Mouse (Mus musculus) CH12.LX (cell line): Measurements from ENCODE around the gene Gnb1l. TPM values are rescaled to one million over a fixed set of nuclear protein-coding genes. Genes with fewer than 3 reads are reported as not detected.

ENCODE experiments used
- DNase-seq: peaks from one replicate; pipeline ENCODE4 v3.0.0-alpha.2; 2013; ENCODE audit errors: extremely low read depth
- H3K27ac ChIP-seq: 2 replicates; pipeline ENCODE4 v1.5.1; 2012; ENCODE audit warnings: low read depth, mild to moderate bottlenecking, control low read depth, moderate library complexity; ENCODE audit not compliant: insufficient read depth
- H3K27me3 ChIP-seq: replicated peaks from 2 replicates; pipeline ENCODE3; 2012; ENCODE audit warnings: inconsistent platforms
- H3K36me3 ChIP-seq, 2 experiments: replicated peaks in 1 of 2; 2 replicates each; pipeline versions ENCODE3 to v1.6.1; 2012; ENCODE audit warnings: inconsistent platforms in 1 of 2, low read length in 1 of 2, mild to moderate bottlenecking in 1 of 2, mixed read lengths in 1 of 2, moderate library complexity in 1 of 2; ENCODE audit not compliant: control insufficient read depth in 1 of 2, insufficient read depth in 1 of 2
- H3K4me1 ChIP-seq, 2 experiments: 2 replicates each; pipeline ENCODE4 v1.6.1; 2012; ENCODE audit warnings: inconsistent platforms in 1 of 2, moderate library complexity in 1 of 2; ENCODE audit not compliant: insufficient read depth in 2 of 2, control insufficient read depth in 1 of 2
- H3K4me2 ChIP-seq: 2 replicates; pipeline ENCODE4 v1.6.1; 2012; ENCODE audit warnings: low read depth, mild to moderate bottlenecking, control low read depth; ENCODE audit not compliant: poor library complexity, insufficient read depth, severe bottlenecking
- H3K4me3 ChIP-seq, 3 experiments: fragments of 150-350 bp in 1 of 3; sonication (generic) in 1 of 3; replicated peaks in 1 of 3; 2 replicates each; pipeline versions ENCODE3 to v1.5.1; 2011 to 2012; ENCODE audit warnings: low read depth in 2 of 3, low read length in 2 of 3, mild to moderate bottlenecking in 2 of 3, moderate library complexity in 2 of 3, control low read depth in 1 of 3, improper control_type of control experiment in 1 of 3, inconsistent platforms in 1 of 3, mixed read lengths in 1 of 3; ENCODE audit not compliant: poor library complexity in 1 of 3
- H3K79me2 ChIP-seq: replicated peaks from 2 replicates; pipeline ENCODE4 v1.6.1; 2012; ENCODE audit warnings: mild to moderate bottlenecking, moderate library complexity; ENCODE audit not compliant: control insufficient read depth, poor library complexity, insufficient read depth, severe bottlenecking; ENCODE audit errors: extremely low read depth
- H3K9ac ChIP-seq: 2 replicates; pipeline ENCODE4 v1.6.1; 2012; ENCODE audit warnings: low read depth, mild to moderate bottlenecking, control low read depth, moderate library complexity; ENCODE audit not compliant: insufficient read depth
- H3K9me3 ChIP-seq: replicated peaks from 2 replicates; pipeline ENCODE3; 2012; ENCODE audit warnings: low read length, inconsistent platforms, mixed read lengths
- CHD1 ChIP-seq: IDR thresholded peaks from 2 replicates; pipeline ENCODE4 v1.6.1; 2012; ENCODE audit warnings: low read depth, low read length, improper control_type of control experiment, inconsistent platforms
- CHD2 ChIP-seq: IDR thresholded peaks from 2 replicates; pipeline ENCODE4 v1.6.1; 2011; ENCODE audit warnings: low read length, improper control_type of control experiment
- CTCF ChIP-seq, 2 experiments: IDR thresholded peaks in 1 of 2; conservative IDR thresholded peaks in 1 of 2; 2 replicates each; pipeline ENCODE4 v1.5.1; 2011 to 2012; ENCODE audit warnings: low read depth in 2 of 2, low read length in 2 of 2, improper control_type of control experiment in 1 of 2, inconsistent platforms in 1 of 2, mild to moderate bottlenecking in 1 of 2, moderate library complexity in 1 of 2
- EP300 ChIP-seq: IDR thresholded peaks from 2 replicates; pipeline ENCODE4 v1.6.1; 2011; ENCODE audit warnings: low read length, improper control_type of control experiment
- GABPA ChIP-seq: IDR thresholded peaks from 2 replicates; pipeline ENCODE4 v1.6.1; 2012; ENCODE audit warnings: low read depth, low read length, improper control_type of control experiment, inconsistent platforms; ENCODE audit not compliant: insufficient replicate concordance
- IRF4 ChIP-seq: IDR thresholded peaks from 2 replicates; pipeline ENCODE4 v1.6.1; 2014; ENCODE audit warnings: low read depth, mild to moderate bottlenecking, inconsistent platforms, low read length, improper control_type of control experiment
- JUND ChIP-seq: conservative IDR thresholded peaks from 2 replicates; pipeline ENCODE4 v1.6.1; 2011; ENCODE audit warnings: low read depth, low read length, improper control_type of control experiment
- MAX ChIP-seq: IDR thresholded peaks from 2 replicates; pipeline ENCODE4 v1.6.1; 2011; ENCODE audit warnings: low read length, improper control_type of control experiment
- MXI1 ChIP-seq: IDR thresholded peaks from 2 replicates; pipeline ENCODE4 v1.6.1; 2011; ENCODE audit warnings: mild to moderate bottlenecking, low read depth, low read length, improper control_type of control experiment
- PAX5 ChIP-seq: IDR thresholded peaks from 2 replicates; pipeline ENCODE4 v1.6.1; 2012; ENCODE audit warnings: low read length, inconsistent platforms, mixed read lengths
- POLR2A ChIP-seq: IDR thresholded peaks from 2 replicates; pipeline ENCODE4 v1.6.1; 2011; ENCODE audit warnings: low read depth, mild to moderate bottlenecking, improper control_type of control experiment, low read length
- RAD21 ChIP-seq: IDR thresholded peaks from 2 replicates; pipeline ENCODE4 v1.6.1; 2011; ENCODE audit warnings: low read depth, mild to moderate bottlenecking, low read length, improper control_type of control experiment, moderate library complexity
- RCOR1 ChIP-seq: conservative IDR thresholded peaks from 2 replicates; pipeline ENCODE4 v1.6.1; 2012; ENCODE audit warnings: low read depth, mild to moderate bottlenecking, inconsistent platforms, low read length, improper control_type of control experiment
- SMC3 ChIP-seq: IDR thresholded peaks from 2 replicates; pipeline ENCODE4 v1.6.1; 2011; ENCODE audit warnings: low read depth, low read length, improper control_type of control experiment
- TBP ChIP-seq: conservative IDR thresholded peaks from 2 replicates; pipeline ENCODE4 v1.6.1; 2011; ENCODE audit warnings: low read depth, low read length, improper control_type of control experiment
- TCF12 ChIP-seq: IDR thresholded peaks from 2 replicates; pipeline ENCODE4 v1.6.1; 2014; ENCODE audit warnings: low read depth, mild to moderate bottlenecking, inconsistent platforms, low read length, improper control_type of control experiment
- ZNF384 ChIP-seq: IDR thresholded peaks from 2 replicates; pipeline ENCODE4 v1.6.1; 2012; ENCODE audit warnings: low read depth, low read length, improper control_type of control experiment, inconsistent platforms
- dilution Hi-C: fragments of 300-500 bp; cut with MboI; formaldehyde crosslinking; loops from 2 replicates; pipeline ENCODE4 v1.14.3; 2020; ENCODE audit warnings: low sequenced_read_pairs; ENCODE audit not compliant: extremely low pct_unique_long_range_greater_than_20kb, extremely low pct_ligation_motif_present
- in situ Hi-C: fragments of 300-500 bp; cut with MboI; formaldehyde crosslinking; loops from 3 replicates; pipeline ENCODE4 v1.14.3; 2019; ENCODE audit warnings: low sequenced_read_pairs, low pct_ligation_motif_present, low pct_unique_long_range_greater_than_20kb, mixed read lengths
- polyA plus RNA-seq: library from polyadenylated mRNA; unstranded; fragments of >175 nt; gene quantifications from 2 replicates; pipeline ENCODE4 v1.2.1, GENCODE M21; 2012; ENCODE audit warnings: low read depth; ENCODE audit not compliant: insufficient read length
- total RNA-seq, 2 experiments: library from RNA; depleted of rRNA; stranded (reverse); fragments of 300-350 nt in 1 of 2; fragments of >200 nt in 1 of 2; gene quantifications; 2 replicates each; pipeline ENCODE4 v1.2.3; 2012 to 2014

The Gnb1l gene
- total and polyA plus RNA-seq, 3 experiments, result 15.9 to 25.5 (median 21.5) TPM

- in situ Hi-C loops, result no loop called here
- H3K36me3 ChIP-seq, result peaks cover 0 to 63% of the 10 kb centered on the region in 2 experiments
- no peak overlapping the region for H3K27ac ChIP-seq
- DNase-seq, result no peak
- H3K4me2 ChIP-seq, result no peak overlapping the region
- no peak overlapping the region for H3K4me3 ChIP-seq
- H3K9ac ChIP-seq, result no peak overlapping the region
- no peaks in the 10 kb centered on the region for H3K4me1 ChIP-seq
- H3K9me3 ChIP-seq, result no peaks in the 10 kb centered on the region
- no peaks in the 10 kb centered on the region for H3K27me3 ChIP-seq
- dilution Hi-C loops, result no loop called here
- H3K79me2 ChIP-seq, result no peaks in the 10 kb centered on the region
- TF ChIP-seq JUND, result no peak
- TF ChIP-seq IRF4, result no peak
- TF ChIP-seq CHD1, result no peak
- TF ChIP-seq MXI1, result no peak
- no peak for TF ChIP-seq GABPA
- no peak for TF ChIP-seq CHD2
- no peak for TF ChIP-seq SMC3
- TF ChIP-seq RAD21, result no peak
- TF ChIP-seq TBP, result no peak
- TF ChIP-seq RCOR1, result no peak
- TF ChIP-seq CTCF (conservative IDR thresholded peaks at IDR 0.05 in 1 of 2, IDR thresholded peaks at IDR 0.05 in 1 of 2; ENCODE audit: low read depth in 2 of 2, low read length in 2 of 2), result no peak
- TF ChIP-seq, all 38 proteins: peak for 0
Measured at GRCm38 (mm10) chr16:18556461-18556860, 57.9 kb downstream of the Gnb1l start.

- no peaks in the 10 kb centered on the region for H3K27me3 ChIP-seq
- in situ Hi-C loops, result no loop called here
- TF ChIP-seq CHD1 (no peak), SMC3 (no peak), TBP (no peak), MAX (no peak), PAX5 (no peak), RAD21 (no peak), ZNF384 (no peak), TCF12 (no peak), POLR2A (no peak), EP300 (no peak)
- H3K27ac ChIP-seq, result no peak overlapping the region
- no peak overlapping the region for H3K9ac ChIP-seq
- no peaks in the 10 kb centered on the region for H3K79me2 ChIP-seq
- no peaks in the 10 kb centered on the region for H3K4me1 ChIP-seq
- DNase-seq, result no peak
- H3K4me2 ChIP-seq, result no peak overlapping the region
- H3K36me3 ChIP-seq, result peaks cover 0 to 25% of the 10 kb centered on the region in 2 experiments
- H3K9me3 ChIP-seq, result no peaks in the 10 kb centered on the region
- dilution Hi-C loops, result no loop called here
- no peak overlapping the region for H3K4me3 ChIP-seq
Measured at GRCm38 (mm10) chr16:18564472-18564871, 66.0 kb downstream of the Gnb1l start.
